Mouse (Mus musculus) brain, embryonic 14.5 days (tissue): ENCODE measurements around the gene Mdfic. TPM values are rescaled to one million over a fixed set of nuclear protein-coding genes. Genes with fewer than 3 reads are reported as not detected.

Source experiments
- DNase-seq: peaks from one replicate; pipeline ENCODE4 v3.0.0-alpha.2; 2011; ENCODE audit warnings: low read depth
- CTCF ChIP-seq: fragments of 200-500 bp; IDR thresholded peaks from 2 replicates; pipeline ENCODE4 v1.5.1; 2012; ENCODE audit warnings: inconsistent platforms, mild to moderate bottlenecking, moderate library complexity, borderline replicate concordance; ENCODE audit not compliant: insufficient read depth, insufficient read length; ENCODE audit errors: extremely low read depth
- POLR2A ChIP-seq: fragments of 200-500 bp; IDR thresholded peaks from 2 replicates; pipeline ENCODE4 v1.6.1; 2012; ENCODE audit warnings: mild to moderate bottlenecking, inconsistent platforms, borderline replicate concordance; ENCODE audit not compliant: poor library complexity, insufficient read depth, insufficient read length, severe bottlenecking; ENCODE audit errors: extremely low read depth
- polyA plus RNA-seq: library from polyadenylated mRNA; depleted of rRNA; stranded (reverse); fragments of >200 nt; gene quantifications from 2 replicates; pipeline ENCODE4 v1.2.3, GENCODE M21; 2012

The Mdfic gene
- polyA plus RNA-seq, 1 experiment: 6.1 TPM

GRCm38 (mm10) chr6:15764039-15764438, 43.6 kb downstream of the Mdfic start:
- no peak for TF ChIP-seq POLR2A
- TF ChIP-seq CTCF: no peak
- no peak for DNase-seq

GRCm38 (mm10) chr6:15767460-15767859, 47.0 kb downstream of the Mdfic start:
- peak; percentile 81 for DNase-seq
- TF ChIP-seq POLR2A: no peak
- no peak for TF ChIP-seq CTCF

DNA sequence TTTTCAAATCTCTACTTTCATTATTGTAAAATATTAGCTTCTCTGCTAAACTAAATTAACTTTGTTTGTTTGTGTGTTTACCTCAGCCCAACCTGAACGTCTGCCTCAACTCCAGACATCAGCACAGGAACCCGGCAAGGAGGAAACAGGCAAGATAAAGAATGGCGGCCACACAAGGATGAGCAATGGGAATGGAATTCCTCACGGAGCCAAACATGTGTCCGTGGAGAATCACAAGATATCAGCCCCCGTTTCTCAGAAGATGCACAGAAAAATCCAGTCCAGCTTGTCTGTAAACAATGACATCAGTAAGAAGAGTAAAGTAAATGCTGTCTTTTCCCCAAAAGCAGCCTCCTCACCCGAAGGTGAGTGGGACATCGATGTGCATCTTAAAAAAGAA, 49.7 kb downstream of the Mdfic start:
- no peak for DNase-seq
- TF ChIP-seq CTCF: no peak
- TF ChIP-seq POLR2A: no peak

DNA sequence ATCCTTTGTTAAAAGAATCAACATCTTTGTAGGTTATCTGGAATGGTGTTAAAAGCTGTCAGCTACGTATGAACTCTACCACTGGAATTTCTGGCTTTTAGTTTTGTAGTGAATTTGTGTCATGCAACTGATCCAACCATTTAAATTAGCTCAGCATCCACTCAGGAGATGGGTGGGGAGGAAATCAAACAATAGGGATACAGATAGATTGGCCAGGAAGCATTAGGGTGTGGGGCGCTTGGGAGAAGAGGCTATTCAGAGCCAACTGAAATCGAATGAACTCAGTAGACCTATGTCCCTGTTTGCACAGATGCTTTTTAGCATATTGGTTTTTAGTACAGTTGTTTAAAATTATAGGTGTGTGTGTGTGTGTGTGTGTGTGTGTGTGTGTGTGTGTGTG, 56.6 kb downstream of the Mdfic start:
- TF ChIP-seq POLR2A (no peak), CTCF (no peak)
- no peak for DNase-seq

DNA sequence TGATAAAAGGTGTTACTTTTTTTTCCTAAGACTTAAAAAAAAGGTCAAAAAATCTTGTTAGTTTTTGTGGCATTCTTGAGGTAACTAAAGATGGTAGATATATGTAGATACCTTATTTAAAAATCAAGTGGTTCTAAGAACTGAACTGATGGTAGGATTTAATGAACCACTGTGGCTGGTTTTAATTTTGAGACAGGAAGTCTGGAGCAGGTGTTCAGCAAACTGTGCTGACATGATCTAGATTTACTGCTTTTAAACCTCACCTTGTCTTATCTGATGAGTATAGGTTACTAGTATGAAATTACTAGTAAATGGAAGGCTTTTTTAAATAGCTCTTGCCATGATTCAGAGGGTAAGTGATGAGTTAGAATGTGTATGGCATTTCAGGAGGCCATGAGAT, 59.7 kb downstream of the Mdfic start:
- TF ChIP-seq CTCF: no peak
- no peak for DNase-seq

DNA sequence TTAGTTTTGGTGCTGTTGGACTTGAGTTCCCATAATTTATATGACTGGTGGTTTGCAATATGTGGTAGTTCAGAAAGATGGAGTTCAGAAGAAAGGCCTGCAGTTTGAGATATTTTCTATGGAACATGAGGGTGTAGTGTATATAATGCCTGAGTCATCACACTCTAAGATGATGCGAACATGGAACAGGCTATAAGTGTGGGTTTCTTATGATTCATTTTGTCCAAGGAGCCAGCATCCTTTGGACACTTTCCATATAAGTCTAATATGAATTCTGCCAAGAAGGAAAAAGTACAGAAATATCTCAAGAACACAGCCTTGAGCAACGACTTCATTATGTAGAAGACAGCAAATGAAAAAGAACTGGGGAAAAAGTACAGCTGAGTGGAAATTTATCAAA, 60.2 kb downstream of the Mdfic start:
- no peak for DNase-seq
- no peak for TF ChIP-seq CTCF
- no peak for TF ChIP-seq POLR2A

DNA sequence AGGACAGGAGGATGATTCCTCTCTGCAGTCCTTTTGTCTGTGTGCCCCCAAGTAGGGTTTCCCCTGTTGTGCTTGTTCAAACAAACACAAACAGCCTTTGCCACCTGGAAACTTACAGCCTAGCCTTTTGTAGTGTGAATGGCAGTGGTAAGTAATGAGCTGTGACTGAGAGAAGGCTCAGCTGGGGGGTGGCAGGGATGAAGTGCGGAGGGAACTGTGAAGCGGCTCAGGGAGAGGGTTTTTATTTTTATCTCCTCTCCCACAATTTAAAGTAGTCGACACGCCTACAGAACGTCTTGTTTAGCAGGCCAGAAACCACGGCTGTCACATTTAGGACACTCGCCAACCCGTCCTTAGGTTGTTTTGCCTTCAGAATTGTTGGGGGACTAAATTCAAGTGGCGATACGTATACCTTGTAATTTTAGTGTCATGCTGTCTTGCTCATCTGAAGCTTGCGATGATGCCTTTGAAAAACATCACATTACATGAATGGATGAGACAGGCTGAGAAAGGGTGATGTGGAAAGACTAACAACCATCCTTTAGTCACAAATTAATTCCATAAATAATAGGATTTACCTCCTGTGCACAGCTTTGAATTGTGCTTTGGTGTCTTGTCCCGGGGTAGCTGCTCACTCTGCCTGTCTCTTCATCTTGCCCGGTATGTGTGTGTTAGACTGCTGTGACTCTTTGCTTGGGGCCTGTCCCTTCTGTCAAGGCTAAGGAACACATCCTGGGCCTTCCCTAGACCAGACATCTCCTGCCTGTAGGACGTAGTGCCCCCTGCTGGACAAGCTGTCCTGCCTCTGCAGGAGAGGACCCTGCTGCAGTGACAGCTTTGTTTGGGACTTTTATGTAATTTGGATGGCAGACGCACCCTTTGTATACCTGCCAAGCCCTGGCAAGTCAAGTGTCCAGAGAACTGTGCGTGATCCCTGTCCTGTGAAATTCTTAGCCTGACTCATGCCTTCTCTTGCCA, 69.4 kb downstream of the Mdfic start:
- no peak for TF ChIP-seq POLR2A
- TF ChIP-seq CTCF: peak; percentile 71
- peak; percentile 84 for DNase-seq

GRCm38 (mm10) chr6:15792680-15793601, 72.5 kb downstream of the Mdfic start:
- no peak for DNase-seq
- TF ChIP-seq POLR2A: no peak
- no peak for TF ChIP-seq CTCF

GRCm38 (mm10) chr6:15793602-15794345, 73.3 kb downstream of the Mdfic start:
- TF ChIP-seq POLR2A (no peak), CTCF (no peak)
- no peak for DNase-seq

- TF ChIP-seq POLR2A (no peak), CTCF (no peak)
- DNase-seq: no peak
Observed at GRCm38 (mm10) chr6:15794801-15795200, 74.3 kb downstream of the Mdfic start.

DNA sequence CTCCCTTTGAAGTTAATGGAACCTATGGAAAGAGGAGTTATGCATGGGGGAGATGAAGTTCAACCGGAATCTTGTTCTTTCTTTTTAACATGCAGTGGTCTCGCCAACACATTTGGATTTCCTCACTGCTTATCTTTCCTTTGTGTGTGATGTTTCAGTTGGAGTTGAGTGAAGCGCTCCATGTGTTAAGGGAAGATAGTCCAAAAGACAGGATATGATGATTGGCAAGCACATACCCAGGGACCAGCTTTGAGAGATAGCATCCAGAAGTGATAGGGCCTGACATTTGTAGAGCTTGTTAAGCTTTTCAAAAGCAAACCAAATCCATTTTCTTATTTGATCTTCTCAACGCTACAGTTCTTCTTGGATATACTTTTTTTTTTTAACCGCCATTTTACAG, 86.9 kb downstream of the Mdfic start:
- DNase-seq: no peak
- TF ChIP-seq POLR2A (no peak), CTCF (no peak)

- no peak for DNase-seq
Observed at GRCm38 (mm10) chr6:15825236-15825635, 104.8 kb downstream of the Mdfic start.

DNA sequence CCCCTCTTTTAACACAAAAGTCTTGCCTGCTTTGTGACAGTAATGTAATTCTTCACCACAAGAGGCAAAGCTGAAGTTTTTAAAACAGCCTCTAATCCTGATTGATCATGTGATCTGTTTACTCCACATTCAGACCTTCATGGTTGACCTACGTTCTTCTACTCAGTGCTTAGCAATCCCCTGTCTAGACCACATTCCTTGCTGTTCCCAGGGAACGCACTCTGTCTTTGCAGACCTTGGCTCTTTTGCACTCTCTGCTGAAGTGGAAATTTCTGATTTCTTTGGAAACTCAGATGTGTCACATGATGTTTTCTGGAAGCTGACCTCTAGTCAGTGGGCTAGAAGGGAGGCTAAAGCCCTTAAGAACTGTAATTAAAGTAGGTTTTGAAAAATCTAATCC, 109.4 kb downstream of the Mdfic start:
- DNase-seq: peak; percentile 26
- no peak for TF ChIP-seq CTCF
- TF ChIP-seq POLR2A: no peak

More at GRCm38 (mm10) chr6:15825236-15825635, 104.8 kb downstream of the Mdfic start:
- TF ChIP-seq POLR2A (no peak), CTCF (no peak)

DNA sequence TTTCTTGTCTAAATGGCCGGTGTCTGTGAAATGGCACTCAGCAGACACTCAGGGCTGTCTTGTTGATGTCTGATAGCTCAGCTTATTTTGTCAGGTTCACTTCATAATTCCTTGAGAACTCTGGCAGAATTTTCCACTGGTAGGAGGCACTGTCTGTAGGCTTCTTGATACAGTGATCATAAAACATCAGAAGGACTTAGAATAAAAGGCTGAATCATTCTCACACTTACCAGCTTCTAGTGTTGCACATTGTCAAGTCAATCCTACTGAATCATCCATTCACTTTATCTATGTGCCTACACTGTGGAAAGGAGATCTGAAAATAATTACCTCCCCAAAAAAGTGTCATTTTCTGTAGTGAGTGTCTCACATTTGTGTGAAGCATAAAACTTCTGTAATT, 110.2 kb downstream of the Mdfic start:
- no peak for DNase-seq
- TF ChIP-seq CTCF (no peak), POLR2A (no peak)
